Mouse (Mus musculus): ENCODE data around the gene Efnb3.

Efnb3 gene

GRCm38 (mm10) chr11:69513840-69514239, 46.2 kb downstream of the Efnb3 start:
- 4% methylated on average over 6 of the region's 6 CpGs for WGBS

GRCm38 (mm10) chr11:69510796-69511496, 49.1 kb downstream of the Efnb3 start:
- 69% methylated on average over 7 of the region's 7 CpGs for WGBS

Measured in cerebral cortex, adult 2 months (tissue).